Mouse (Mus musculus): ENCODE results near the gene Hba-a2.

DNA sequence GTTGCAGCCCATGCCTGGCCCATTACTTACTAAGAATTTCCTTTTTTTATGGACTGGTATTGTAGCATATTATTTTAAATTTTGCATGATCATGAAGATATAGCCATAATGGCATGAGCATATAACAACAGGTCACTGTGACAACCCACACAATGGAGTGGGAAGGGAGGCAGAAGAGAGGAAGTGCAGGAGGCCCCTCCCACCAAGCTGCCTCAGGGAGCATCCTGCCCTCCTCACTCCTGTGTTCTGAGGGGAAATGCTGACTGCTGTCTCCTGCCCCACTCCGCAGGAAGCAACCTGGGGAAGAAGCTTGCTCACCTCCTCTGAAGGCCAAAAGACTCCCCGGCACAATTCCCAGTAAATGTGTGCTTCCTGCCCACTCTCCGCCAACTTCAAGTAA, 13.6 kb downstream of the Hba-a2 start:
- no peak for TF ChIP-seq CTCF (IDR thresholded peaks at IDR 0.05; ENCODE audit: low read depth)
- TF ChIP-seq EP300 (IDR thresholded peaks at IDR 0.05; ENCODE audit: low read depth), result no peak

Measured in heart, postnatal 0 days (tissue).